Mouse (Mus musculus) lung, embryonic 16.5 days (tissue): ENCODE measurements at regions not wholly inside any gene's neighbourhood (a gene's known extent, or its start where the extent isn't known, plus 50 kb on each side); places are given as distances from the start of the nearest gene placed in this dataset.

Experiments
- ATAC-seq: fragments of 200-750 bp; cut with Nextera tagmentation; 2 replicates; pipeline ENCODE4 v1.8.0; 2017; ENCODE audit warnings: low read depth, mild to moderate bottlenecking, moderate library complexity
- H3K27ac ChIP-seq: fragments of 300-500 bp; sonication (generic); 2 replicates; pipeline ENCODE4 v1.5.1; 2014; ENCODE audit warnings: mild to moderate bottlenecking, control low read depth, low read length
- H3K27me3 ChIP-seq: fragments of 300-500 bp; sonication (generic); 2 replicates; pipeline ENCODE4 v1.6.1; 2014; ENCODE audit warnings: low read depth, low read length, mixed read lengths; ENCODE audit not compliant: control insufficient read depth, insufficient read depth
- H3K36me3 ChIP-seq: fragments of 300-500 bp; sonication (generic); 2 replicates; pipeline ENCODE4 v1.6.1; 2014; ENCODE audit warnings: low read length; ENCODE audit not compliant: control insufficient read depth, insufficient read depth
- H3K4me1 ChIP-seq: fragments of 300-500 bp; sonication (generic); replicated peaks from 2 replicates; pipeline ENCODE4 v1.6.1; 2014; ENCODE audit warnings: low read length, mixed read lengths; ENCODE audit not compliant: control insufficient read depth, insufficient read depth
- H3K4me2 ChIP-seq: fragments of 300-500 bp; sonication (generic); 2 replicates; pipeline ENCODE4 v1.6.1; 2014; ENCODE audit warnings: low read depth, low read length, control low read depth
- H3K4me3 ChIP-seq: fragments of 300-500 bp; sonication (generic); 2 replicates; pipeline ENCODE4 v1.5.1; 2014; ENCODE audit warnings: mild to moderate bottlenecking, low read length, control low read depth
- H3K9ac ChIP-seq: fragments of 300-500 bp; sonication (generic); 2 replicates; pipeline ENCODE4 v1.6.1; 2014; ENCODE audit warnings: low read length, control low read depth
- H3K9me3 ChIP-seq: fragments of 300-500 bp; sonication (generic); 2 replicates; pipeline ENCODE4 v1.6.1; 2016; ENCODE audit warnings: low read length; ENCODE audit not compliant: control insufficient read depth
- WGBS: fragments of 180-500 bp; shearing (Covaris S2); extraction: QIAGEN DNeasy Blood & Tissue Kit; methylation state at CpG from one replicate; pipeline ENCODE4 v1.1.7; 2014; 5-methylcytosine and 5-hydroxymethylcytosine counted together

GRCm38 (mm10) chr3:128199466-128199865 is 303.3 kb upstream of the Fam241a start:
- no peak for ATAC-seq
- no peak overlapping the region for H3K27ac ChIP-seq
- WGBS: 74% methylated on average over 2 of the region's 2 CpGs
- no peaks in the 10 kb centered on the region for H3K36me3 ChIP-seq
- H3K4me1 ChIP-seq: no peaks in the 10 kb centered on the region
- H3K27me3 ChIP-seq: no peaks in the 10 kb centered on the region
- no peak overlapping the region for H3K4me3 ChIP-seq
- no peak overlapping the region for H3K4me2 ChIP-seq
- no peaks in the 10 kb centered on the region for H3K9me3 ChIP-seq
- no peak overlapping the region for H3K9ac ChIP-seq

DNA sequence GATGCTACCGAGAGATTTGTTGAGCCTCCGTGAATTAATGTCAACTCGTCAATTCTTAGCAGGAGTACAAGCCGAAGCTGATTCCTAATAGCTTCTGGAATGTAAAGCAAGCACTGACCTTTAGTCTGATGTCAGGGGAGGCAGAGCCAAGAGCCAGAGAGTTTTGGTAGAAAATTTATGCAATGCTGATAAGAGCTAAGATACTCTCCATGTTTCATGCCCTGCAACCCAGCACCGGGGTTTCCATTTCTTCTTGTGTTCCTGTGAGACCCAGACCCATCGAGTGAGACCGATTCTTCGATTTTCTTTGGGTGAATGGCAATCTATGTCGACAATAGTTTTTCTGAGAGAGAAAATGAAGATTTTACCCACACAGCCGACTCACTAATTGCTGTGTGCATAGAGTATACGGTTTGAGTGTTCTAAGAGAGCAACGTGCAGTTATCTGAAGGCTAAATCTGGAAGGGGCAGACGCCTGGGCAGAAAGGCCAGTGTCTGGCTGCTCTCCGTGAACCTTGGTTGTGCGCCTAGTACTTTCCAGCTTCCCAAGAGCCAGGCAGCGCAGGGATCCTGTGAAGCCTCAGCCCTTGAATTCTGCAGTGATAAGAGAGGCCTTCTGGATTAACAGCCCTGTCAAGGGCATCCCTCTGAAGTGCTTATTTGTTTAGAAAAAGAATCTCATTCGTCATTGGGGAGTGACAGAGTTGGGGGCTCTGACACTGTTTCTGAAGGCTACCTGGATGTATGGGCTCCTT is 296.1 kb upstream of the Fam241a start:
- no peak overlapping the region for H3K27ac ChIP-seq
- H3K36me3 ChIP-seq: no peaks in the 10 kb centered on the region
- no peak overlapping the region for H3K9ac ChIP-seq
- H3K27me3 ChIP-seq: no peaks in the 10 kb centered on the region
- no peak overlapping the region for H3K4me3 ChIP-seq
- ATAC-seq: no peak
- no peak overlapping the region for H3K4me2 ChIP-seq
- no peaks in the 10 kb centered on the region for H3K4me1 ChIP-seq
- H3K9me3 ChIP-seq: no peaks in the 10 kb centered on the region
- WGBS: 22% methylated on average over 17 of the region's 17 CpGs

GRCm38 (mm10) chr3:128187330-128188044 is 291.4 kb upstream of the Fam241a start:
- no peaks in the 10 kb centered on the region for H3K36me3 ChIP-seq
- no peak for ATAC-seq
- no peak overlapping the region for H3K4me3 ChIP-seq
- H3K4me1 ChIP-seq: no peaks in the 10 kb centered on the region
- no peaks in the 10 kb centered on the region for H3K9me3 ChIP-seq
- H3K27me3 ChIP-seq: no peaks in the 10 kb centered on the region
- H3K27ac ChIP-seq: no peak overlapping the region
- H3K4me2 ChIP-seq: no peak overlapping the region
- WGBS: 49% methylated on average over 9 of the region's 9 CpGs
- H3K9ac ChIP-seq: no peak overlapping the region

DNA sequence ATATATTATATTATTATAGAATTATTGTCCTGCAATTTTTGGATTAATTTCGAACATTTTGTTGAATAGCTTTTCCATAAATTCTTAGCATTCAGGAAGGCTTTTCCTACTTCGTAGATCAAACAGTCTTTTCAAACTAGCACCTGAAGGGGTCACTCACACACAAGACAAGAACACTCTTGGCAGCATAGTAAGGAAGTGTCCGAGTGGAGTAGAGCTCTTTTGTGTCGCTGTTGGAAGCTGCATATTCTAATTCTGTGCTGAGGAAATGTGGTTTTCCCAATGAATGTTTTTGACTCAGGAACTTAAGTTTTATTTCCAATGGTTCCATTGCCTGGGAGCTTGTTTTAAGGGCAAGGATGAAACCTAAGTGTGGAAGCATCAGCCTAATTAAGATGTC is 290.2 kb upstream of the Fam241a start:
- H3K4me3 ChIP-seq: no peak overlapping the region
- WGBS: 9% methylated on average over 4 of the region's 4 CpGs
- no peaks in the 10 kb centered on the region for H3K27me3 ChIP-seq
- H3K4me2 ChIP-seq: no peak overlapping the region
- H3K9ac ChIP-seq: no peak overlapping the region
- no peak overlapping the region for H3K27ac ChIP-seq
- H3K36me3 ChIP-seq: no peaks in the 10 kb centered on the region
- no peak for ATAC-seq
- no peaks in the 10 kb centered on the region for H3K9me3 ChIP-seq
- H3K4me1 ChIP-seq: no peaks in the 10 kb centered on the region

- Histone ChIP-seq H3K27ac (no peak overlapping the region), H3K27me3 (no peaks in the 10 kb centered on the region), H3K4me1 (no peaks in the 10 kb centered on the region), H3K9me3 (no peaks in the 10 kb centered on the region), H3K4me3 (no peak overlapping the region), H3K9ac (no peak overlapping the region), H3K36me3 (no peaks in the 10 kb centered on the region), H3K4me2 (no peak overlapping the region)
- 55% methylated on average over 7 of the region's 7 CpGs for WGBS
- no peak for ATAC-seq
Measured at GRCm38 (mm10) chr3:128181221-128181908, 285.2 kb upstream of the Fam241a start.

GRCm38 (mm10) chr3:128149216-128149615 is 253.1 kb upstream of the Fam241a start:
- no peak overlapping the region for H3K9ac ChIP-seq
- no peak for ATAC-seq

GRCm38 (mm10) chr3:128145329-128145728 is 249.2 kb upstream of the Fam241a start:
- Histone ChIP-seq H3K27me3 (no peaks in the 10 kb centered on the region), H3K9me3 (no peaks in the 10 kb centered on the region), H3K27ac (no peak overlapping the region), H3K9ac (no peak overlapping the region), H3K4me2 (no peak overlapping the region), H3K4me3 (no peak overlapping the region), H3K4me1 (no peaks in the 10 kb centered on the region), H3K36me3 (no peaks in the 10 kb centered on the region)
- no peak for ATAC-seq
- 66% methylated on average over 7 of the region's 7 CpGs for WGBS

More at GRCm38 (mm10) chr3:128149216-128149615, 253.1 kb upstream of the Fam241a start:
- Histone ChIP-seq H3K27ac (no peak overlapping the region), H3K4me2 (no peak overlapping the region), H3K27me3 (no peaks in the 10 kb centered on the region), H3K4me1 (no peaks in the 10 kb centered on the region), H3K4me3 (no peak overlapping the region), H3K36me3 (no peaks in the 10 kb centered on the region), H3K9me3 (no peaks in the 10 kb centered on the region; the same call in 1 of the 2 replicates)
- WGBS: 74% methylated on average over 8 of the region's 8 CpGs

- WGBS: 81% methylated on average over 5 of the region's 5 CpGs
- no peak for ATAC-seq
- H3K4me1 ChIP-seq: no peaks in the 10 kb centered on the region
- no peak overlapping the region for H3K4me3 ChIP-seq
- H3K9me3 ChIP-seq: no peaks in the 10 kb centered on the region
- no peak overlapping the region for H3K27ac ChIP-seq
- H3K27me3 ChIP-seq: no peaks in the 10 kb centered on the region
- H3K36me3 ChIP-seq: no peaks in the 10 kb centered on the region
- H3K4me2 ChIP-seq: no peak overlapping the region
- no peak overlapping the region for H3K9ac ChIP-seq
Measured at GRCm38 (mm10) chr3:128127836-128128235, 231.7 kb upstream of the Fam241a start.

DNA sequence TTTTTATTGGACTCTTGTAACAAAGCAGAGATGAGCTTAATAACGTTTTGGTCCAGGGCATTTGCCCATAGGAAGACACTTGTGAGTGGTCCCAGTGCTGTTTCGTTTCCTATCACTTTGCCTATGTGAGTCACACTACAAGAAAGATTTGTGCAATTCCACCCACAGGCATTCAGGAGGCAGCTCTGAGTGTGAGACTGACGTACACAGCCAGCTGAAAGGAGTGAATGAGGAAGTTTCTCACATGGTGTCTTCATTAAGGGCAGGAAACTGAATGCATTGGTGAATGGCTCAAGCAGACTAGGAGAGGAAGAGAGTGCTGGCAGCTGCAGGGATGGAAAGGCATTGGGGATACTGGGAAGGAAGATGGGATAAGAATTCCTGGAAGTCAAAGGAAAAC is 230.5 kb upstream of the Fam241a start:
- H3K27me3 ChIP-seq: no peaks in the 10 kb centered on the region
- H3K9ac ChIP-seq: no peak overlapping the region
- H3K4me3 ChIP-seq: no peak overlapping the region
- WGBS: 56% methylated on average over 3 of the region's 3 CpGs
- H3K4me1 ChIP-seq: no peaks in the 10 kb centered on the region
- no peak for ATAC-seq
- H3K9me3 ChIP-seq: no peaks in the 10 kb centered on the region
- H3K27ac ChIP-seq: no peak overlapping the region
- H3K36me3 ChIP-seq: no peaks in the 10 kb centered on the region
- no peak overlapping the region for H3K4me2 ChIP-seq
